Mouse (Mus musculus) stomach, postnatal 0 days (tissue): Measurements from ENCODE around the gene Apoa2. TPM values are rescaled to one million over a fixed set of nuclear protein-coding genes. Genes with fewer than 3 reads are reported as not detected.

Experiments
- ATAC-seq: fragments of 200-750 bp; cut with Nextera tagmentation; 2 replicates; pipeline ENCODE4 v1.8.0; 2017; ENCODE audit not compliant: low FRiP score, low TSS enrichment
- DNase-seq: peaks from one replicate; pipeline ENCODE4 v3.0.0-alpha.2; 2016; ENCODE audit warnings: low spot score
- H3K27ac ChIP-seq: fragments of 300-500 bp; sonication (generic); replicated peaks from 2 replicates; pipeline ENCODE4 v1.5.1; 2014; ENCODE audit warnings: mild to moderate bottlenecking, control low read depth
- H3K27me3 ChIP-seq: fragments of 300-500 bp; sonication (generic); 2 replicates; pipeline ENCODE4 v1.6.1; 2014; ENCODE audit warnings: low read length; ENCODE audit not compliant: control insufficient read depth, insufficient read depth
- H3K36me3 ChIP-seq: fragments of 300-500 bp; sonication (generic); 2 replicates; pipeline ENCODE4 v1.6.1; 2014; ENCODE audit warnings: low read length, mixed read lengths; ENCODE audit not compliant: control insufficient read depth, insufficient read depth
- H3K4me1 ChIP-seq: fragments of 300-500 bp; sonication (generic); replicated peaks from 2 replicates; pipeline ENCODE4 v1.6.1; 2014; ENCODE audit warnings: antibody characterized with exemption; ENCODE audit not compliant: control insufficient read depth, insufficient read depth
- H3K4me2 ChIP-seq: fragments of 300-500 bp; sonication (generic); replicated peaks from 2 replicates; pipeline ENCODE4 v1.6.1; 2014; ENCODE audit warnings: low read depth, mild to moderate bottlenecking, control low read depth, moderate library complexity
- H3K4me3 ChIP-seq: fragments of 300-500 bp; sonication (generic); 2 replicates; pipeline ENCODE4 v1.5.1; 2014; ENCODE audit warnings: low read depth, low read length, control low read depth
- H3K9ac ChIP-seq: fragments of 300-500 bp; sonication (generic); 2 replicates; pipeline ENCODE4 v1.6.1; 2014; ENCODE audit warnings: mild to moderate bottlenecking, low read length, control low read depth, mixed read lengths
- H3K9me3 ChIP-seq: fragments of 300-500 bp; sonication (generic); 2 replicates; pipeline ENCODE4 v1.6.1; 2016; ENCODE audit warnings: low read length; ENCODE audit not compliant: control insufficient read depth
- CTCF ChIP-seq: IDR thresholded peaks from 2 replicates; pipeline ENCODE4 v1.5.1; 2016; ENCODE audit warnings: antibody characterized with exemption, low read depth, mild to moderate bottlenecking, moderate library complexity
- EP300 ChIP-seq: optimal IDR thresholded peaks from 2 replicates; pipeline ENCODE3; 2016; ENCODE audit warnings: antibody characterized with exemption
- WGBS: fragments of 180-500 bp; shearing (Covaris S2); extraction: QIAGEN DNeasy Blood & Tissue Kit; methylation state at CpG from one replicate; pipeline ENCODE4 v1.1.7; 2014; 5-methylcytosine and 5-hydroxymethylcytosine counted together
- polyA plus RNA-seq: library from polyadenylated mRNA; unstranded; fragments of >200 nt; fragmentation: Nextera tagmentation; extraction: Ambion mirVana; gene quantifications from 2 replicates; pipeline ENCODE4 v1.2.1, GENCODE M21; 2015

The Apoa2 gene
- polyA plus RNA-seq, 1 experiment from 2014 or later = 26.3 TPM

GRCm38 (mm10) chr1:171213801-171214496 is 10.9 kb upstream of the Apoa2 start, which contains the start of gene Nr1i3:
Gene Nr1i3 (plus strand): TSS chr1:171213970.
- peak; percentile 76; the same call in 1 of the 2 replicates for ATAC-seq
- DNase-seq = peak; percentile 37
- H3K27me3 ChIP-seq = no peaks in the 10 kb centered on the region
- 0 out of 2 replicates have a peak, but pooled peaks cover 3% of the 10 kb centered on the region for H3K36me3 ChIP-seq
- 63% methylated on average over 10 of the region's 10 CpGs for WGBS
- no peaks in the 10 kb centered on the region for H3K9me3 ChIP-seq
- no peak within 1 kb of the TSS for H3K27ac ChIP-seq
- no peak within 1 kb of the TSS for H3K4me3 ChIP-seq
- TF ChIP-seq EP300 (no peak), CTCF (no peak)
- H3K9ac ChIP-seq = no peak within 1 kb of the TSS
- H3K4me2 ChIP-seq = no peak within 1 kb of the TSS
- H3K4me1 ChIP-seq = no peaks in the 10 kb centered on the region

DNA sequence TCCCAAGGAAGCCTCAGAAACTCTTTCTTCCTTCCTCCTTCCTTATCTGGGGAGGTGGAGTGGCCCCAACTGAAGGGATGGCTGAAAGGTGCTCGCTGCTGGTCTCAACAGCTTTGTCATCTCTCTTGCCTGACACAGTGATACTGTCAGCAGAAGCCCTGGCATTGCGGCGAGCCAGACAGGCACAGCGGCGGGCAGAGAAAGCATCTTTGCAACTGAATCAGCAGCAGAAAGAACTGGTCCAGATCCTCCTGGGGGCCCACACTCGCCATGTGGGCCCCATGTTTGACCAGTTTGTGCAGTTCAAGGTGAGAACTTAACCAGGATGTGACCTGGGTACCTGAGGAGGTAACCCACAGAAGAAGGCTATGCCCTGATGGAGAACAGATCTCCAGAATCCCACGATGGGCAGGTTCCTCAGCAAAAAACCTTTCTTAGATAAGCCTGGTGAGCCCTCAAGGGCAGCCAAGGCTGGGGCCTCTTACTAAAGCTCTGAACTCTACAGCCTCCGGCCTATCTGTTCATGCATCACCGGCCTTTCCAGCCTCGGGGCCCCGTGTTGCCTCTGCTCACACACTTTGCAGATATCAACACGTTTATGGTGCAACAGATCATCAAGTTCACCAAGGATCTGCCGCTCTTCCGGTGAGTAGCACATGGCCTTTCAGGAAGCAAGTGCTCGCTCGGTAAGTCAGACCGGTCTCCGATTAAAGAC is 8.5 kb upstream of the Apoa2 start:
- TF ChIP-seq EP300 (no peak), CTCF (no peak)
- Histone ChIP-seq H3K4me1 (no peaks in the 10 kb centered on the region; the same call in none of the 2 replicates), H3K9me3 (no peaks in the 10 kb centered on the region), H3K36me3 (peaks cover 7% of the 10 kb centered on the region; the same call in 1 of the 2 replicates), H3K9ac (no peak overlapping the region), H3K27ac (no peak overlapping the region), H3K27me3 (no peaks in the 10 kb centered on the region), H3K4me3 (no peak overlapping the region), H3K4me2 (no peak overlapping the region)
- 80% methylated on average over 18 of the region's 18 CpGs for WGBS
- DNase-seq = no peak
- no peak for ATAC-seq

DNA sequence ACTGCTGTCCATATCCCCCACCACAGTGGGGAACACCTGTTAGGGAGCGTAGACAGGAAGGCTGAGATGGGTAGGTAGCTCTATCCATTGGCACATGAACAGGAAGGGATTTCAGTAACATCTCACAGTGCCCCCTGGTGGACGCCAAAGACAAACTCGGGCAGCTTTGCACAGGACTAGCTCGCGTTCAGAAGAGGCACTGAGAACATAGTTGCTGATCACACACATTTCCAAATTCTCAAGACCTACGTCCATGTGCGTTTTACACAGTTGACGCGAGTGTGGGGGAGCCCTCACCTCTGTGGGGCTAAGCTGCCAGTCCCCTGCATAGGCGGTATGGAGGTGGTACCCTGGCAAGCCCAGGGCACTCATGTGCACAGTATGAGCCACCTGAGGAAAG is 4.0 kb upstream of the Apoa2 start:
- TF ChIP-seq CTCF (peak; percentile 95), EP300 (no peak)
- H3K4me1 ChIP-seq = peaks cover 4% of the 10 kb centered on the region
- no peaks in the 10 kb centered on the region for H3K27me3 ChIP-seq
- DNase-seq = peak; percentile 87
- no peak overlapping the region for H3K9ac ChIP-seq
- no peak overlapping the region for H3K27ac ChIP-seq
- 0 out of 2 replicates have a peak overlapping the region, but pooled peaks have one; percentile 13 for H3K4me3 ChIP-seq
- peak; percentile 22 for ATAC-seq
- peaks cover 7% of the 10 kb centered on the region; the same call in 1 of the 2 replicates for H3K36me3 ChIP-seq
- no peaks in the 10 kb centered on the region for H3K9me3 ChIP-seq
- H3K4me2 ChIP-seq = peak overlapping the region; percentile 81
- WGBS = 6% methylated on average over 10 of the region's 10 CpGs

- WGBS = 4% methylated on average over 22 of the region's 22 CpGs
- H3K4me2 ChIP-seq = peak overlapping the region; percentile 81
- no peak for ATAC-seq
- TF ChIP-seq EP300 (no peak), CTCF (no peak)
- H3K4me1 ChIP-seq = peaks cover 4% of the 10 kb centered on the region
- H3K36me3 ChIP-seq = peaks cover 7% of the 10 kb centered on the region; the same call in 1 of the 2 replicates
- H3K9ac ChIP-seq = peak overlapping the region; percentile 56
- no peak overlapping the region; the same call in 1 of the 2 replicates for H3K27ac ChIP-seq
- no peaks in the 10 kb centered on the region for H3K27me3 ChIP-seq
- H3K4me3 ChIP-seq = peak overlapping the region; percentile 67
- no peaks in the 10 kb centered on the region for H3K9me3 ChIP-seq
- no peak for DNase-seq
These were observed 3.3 kb upstream of the Apoa2 start for GRCm38 (mm10) chr1:171221281-171222193.

DNA sequence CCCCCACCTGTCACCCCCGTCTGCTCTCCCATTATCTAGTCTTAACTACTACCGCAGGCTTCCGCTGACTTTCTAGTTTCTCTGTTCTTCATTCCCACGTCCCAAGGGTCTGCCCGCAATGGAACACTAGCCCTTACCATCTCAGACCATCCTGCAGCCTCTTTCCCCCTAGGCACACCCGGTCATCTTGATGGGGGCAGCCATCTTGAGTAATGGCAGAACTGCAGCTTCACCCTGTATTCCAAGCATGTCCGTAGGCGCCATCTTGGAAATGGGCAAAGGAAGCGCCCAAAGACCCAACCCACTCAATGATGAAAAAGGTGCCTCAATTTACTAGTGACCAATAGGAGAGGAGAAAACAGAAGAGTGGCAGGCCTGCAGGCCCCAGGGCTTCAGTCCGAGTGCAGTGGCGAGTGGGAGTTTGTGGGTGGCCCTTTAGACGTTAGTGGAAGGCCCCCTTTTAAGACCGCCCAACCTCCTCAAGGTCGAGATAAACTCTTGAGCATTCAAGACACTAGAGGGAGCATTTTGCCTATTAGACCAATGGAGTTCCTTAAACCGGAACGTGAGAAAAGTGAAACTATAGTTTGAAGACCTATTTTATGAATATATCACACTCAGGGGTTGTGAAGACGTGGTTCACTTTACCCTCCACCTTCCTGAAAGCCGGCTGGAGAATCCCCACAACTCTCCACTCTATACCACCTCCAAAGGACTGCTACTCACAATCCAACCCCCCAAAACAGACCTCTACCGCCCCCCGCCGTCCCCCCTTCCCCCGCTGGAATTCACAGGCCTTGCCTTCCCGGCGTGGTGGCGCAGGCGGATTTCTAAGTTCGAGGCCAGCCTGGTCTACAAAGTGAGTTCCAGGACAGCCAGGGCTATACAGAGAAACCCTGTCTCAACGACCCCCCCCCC is 2.4 kb upstream of the Apoa2 start, which contains the start of gene Tomm40l:
Gene Tomm40l (minus strand): TSS at position 277 of the 918 bp plus-strand sequence.
- Histone ChIP-seq H3K4me2 (peak within 1 kb of the TSS; percentile 81), H3K36me3 (peaks cover 7% of the 10 kb centered on the region; the same call in 1 of the 2 replicates), H3K27ac (peak within 1 kb of the TSS; percentile 92), H3K4me3 (peak within 1 kb of the TSS; percentile 67), H3K9me3 (no peaks in the 10 kb centered on the region), H3K4me1 (peaks cover 4% of the 10 kb centered on the region), H3K27me3 (no peaks in the 10 kb centered on the region), H3K9ac (peak within 1 kb of the TSS; percentile 56)
- TF ChIP-seq CTCF = peak; percentile 86
- TF ChIP-seq EP300 = no peak
- peak; percentile 98 for ATAC-seq
- 1% methylated on average over 28 of the region's 28 CpGs for WGBS
- DNase-seq = peak; percentile 91
